Mouse (Mus musculus) forebrain, embryonic 10.5 days (tissue): ENCODE data around the gene Pold2. TPM values are rescaled to one million over a fixed set of nuclear protein-coding genes. Genes with fewer than 3 reads are reported as not detected.

Experiments
- DNase-seq: peaks from one replicate; pipeline ENCODE4 v3.0.0-alpha.2; 2017; ENCODE audit warnings: low spot score; ENCODE audit errors: extremely low spot score
- H3K27ac ChIP-seq: fragments of 300-500 bp; sonication (generic); 2 replicates; pipeline ENCODE4 v1.5.1; 2016; ENCODE audit warnings: mild to moderate bottlenecking
- H3K27me3 ChIP-seq: fragments of 300-500 bp; sonication (generic); 2 replicates; pipeline ENCODE4 v1.6.1; 2016; ENCODE audit warnings: mild to moderate bottlenecking; ENCODE audit not compliant: poor library complexity, severe bottlenecking
- H3K36me3 ChIP-seq: fragments of 300-500 bp; sonication (generic); replicated peaks from 2 replicates; pipeline ENCODE4 v1.6.1; 2016; ENCODE audit warnings: mild to moderate bottlenecking, moderate library complexity
- H3K4me1 ChIP-seq: fragments of 300-500 bp; sonication (generic); 2 replicates; pipeline ENCODE4 v1.6.1; 2016
- H3K4me3 ChIP-seq: fragments of 300-500 bp; sonication (generic); 2 replicates; pipeline ENCODE4 v1.5.1; 2016; ENCODE audit warnings: mild to moderate bottlenecking, moderate library complexity
- H3K9me3 ChIP-seq: fragments of 300-500 bp; sonication (generic); 2 replicates; pipeline ENCODE4 v1.6.1; 2016; ENCODE audit warnings: mild to moderate bottlenecking, moderate library complexity
- WGBS: fragments of 180-500 bp; shearing (Covaris S2); methylation state at CpG from one replicate; pipeline ENCODE4 v1.1.7; 2016; 5-methylcytosine and 5-hydroxymethylcytosine counted together
- polyA plus RNA-seq: library from polyadenylated mRNA; unstranded; fragments of >200 nt; fragmentation: Nextera tagmentation; extraction: Ambion mirVana; gene quantifications from 2 replicates; pipeline ENCODE4 v1.2.1, GENCODE M21; 2016

Pold2 gene
- polyA plus RNA-seq, 1 experiment from 2014 or later = 158 TPM

DNA sequence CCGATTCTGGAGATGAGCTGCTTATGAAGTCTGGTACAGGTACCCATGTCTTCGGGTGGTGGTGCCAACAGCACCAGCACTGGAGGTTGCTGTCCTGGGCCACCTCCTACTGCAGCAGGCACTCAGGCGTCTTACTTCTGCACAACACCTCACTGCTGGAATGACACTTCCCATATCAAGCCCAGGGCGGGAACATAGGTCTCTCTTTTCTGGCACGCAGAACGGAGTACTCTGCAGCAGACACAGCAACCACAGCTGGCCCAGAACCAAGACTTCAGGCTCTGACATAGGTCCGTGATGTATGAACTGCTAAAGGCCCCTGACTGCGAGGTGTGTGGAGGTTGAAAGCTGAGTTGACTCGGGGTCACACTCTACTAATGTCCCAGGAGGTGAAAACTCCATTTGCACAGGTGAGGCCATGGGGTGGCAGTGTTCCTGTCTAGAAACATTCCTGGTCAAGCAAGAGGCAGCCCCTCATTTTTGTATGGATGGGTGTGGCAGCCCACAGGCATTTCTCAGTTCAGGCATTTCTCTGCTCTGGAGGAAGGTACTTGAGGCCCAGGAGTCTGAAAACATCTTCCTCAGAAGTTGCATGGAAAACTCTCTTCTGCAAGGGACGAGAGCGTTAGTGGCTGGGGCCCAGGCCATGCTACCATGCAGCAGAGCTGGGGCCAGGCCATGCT, 49.4 kb downstream of the Pold2 start:
- H3K27me3 ChIP-seq = no peaks in the 10 kb centered on the region
- no peaks in the 10 kb centered on the region for H3K9me3 ChIP-seq
- H3K4me1 ChIP-seq = no peaks in the 10 kb centered on the region
- DNase-seq = no peak
- WGBS = 93% methylated on average over 11 of the region's 11 CpGs
- no peak overlapping the region for H3K4me3 ChIP-seq
- H3K36me3 ChIP-seq = peaks cover 54% of the 10 kb centered on the region
- no peak overlapping the region for H3K27ac ChIP-seq

GRCm38 (mm10) chr11:5827931-5828330, 50.2 kb downstream of the Pold2 start:
- Histone ChIP-seq H3K36me3 (peaks cover 46% of the 10 kb centered on the region), H3K4me1 (no peaks in the 10 kb centered on the region), H3K27me3 (no peaks in the 10 kb centered on the region), H3K4me3 (no peak overlapping the region), H3K27ac (no peak overlapping the region), H3K9me3 (no peaks in the 10 kb centered on the region)
- DNase-seq = no peak
- 89% methylated on average over 5 of the region's 5 CpGs for WGBS

DNA sequence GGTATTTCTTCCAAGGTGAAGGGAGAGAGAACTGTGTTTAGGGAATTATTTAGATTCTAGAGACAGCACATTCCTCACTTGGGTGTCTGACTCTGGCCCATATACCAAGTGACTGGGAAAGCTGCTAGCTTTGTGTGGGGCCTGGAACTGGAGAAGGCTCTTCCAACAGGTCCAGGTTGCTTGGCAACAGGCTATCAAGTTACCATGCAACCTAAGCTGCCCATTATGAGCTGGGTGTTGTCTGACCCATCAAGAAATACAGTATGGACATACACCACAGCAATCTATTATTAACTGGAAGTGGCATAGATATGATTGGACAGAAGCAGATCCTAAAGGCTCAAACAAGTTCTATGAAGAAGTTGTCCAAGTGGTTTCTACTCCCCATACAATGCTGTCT, 52.7 kb downstream of the Pold2 start:
- no peak for DNase-seq

More for the DNA sequence above, 52.7 kb downstream of the Pold2 start:
- no peak overlapping the region for H3K4me3 ChIP-seq
- no peak overlapping the region for H3K27ac ChIP-seq
- H3K36me3 ChIP-seq = peaks cover 24% of the 10 kb centered on the region
- no peaks in the 10 kb centered on the region for H3K9me3 ChIP-seq
- no peaks in the 10 kb centered on the region for H3K4me1 ChIP-seq
- H3K27me3 ChIP-seq = no peaks in the 10 kb centered on the region

Other genes with a start within 250 kb of the Pold2 start
- 160 and 169 TPM in 2 replicates for gene Mrps24, start 162.6 kb downstream of the Pold2 start, polyA plus RNA-seq
- 19.3 and 20.3 TPM in 2 replicates for gene Urgcp, start 115.9 kb downstream of the Pold2 start, polyA plus RNA-seq
- gene Dbnl, start 89.8 kb downstream of the Pold2 start, polyA plus RNA-seq = 140 and 141 TPM in 2 replicates
- gene Pgam2, start 74.6 kb downstream of the Pold2 start, polyA plus RNA-seq = 2.8 and 2.9 TPM in 2 replicates
- 10.1 and 10.6 TPM in 2 replicates for gene Polm, start 40.3 kb downstream of the Pold2 start, polyA plus RNA-seq
- 8.0 and 8.8 TPM in 2 replicates for gene Aebp1, start 16.3 kb downstream of the Pold2 start, polyA plus RNA-seq
- gene Myl7, start 20.5 kb upstream of the Pold2 start, polyA plus RNA-seq = 2.6 and 3.1 TPM in 2 replicates
- 2.2 and 2.5 TPM in 2 replicates for gene Gck, start 71.8 kb upstream of the Pold2 start, polyA plus RNA-seq
- 58.5 and 65.5 TPM in 2 replicates for gene Ykt6, start 77.4 kb upstream of the Pold2 start, polyA plus RNA-seq
- 0.51 and 0.63 TPM in 2 replicates for gene Camk2b, start 188.1 kb upstream of the Pold2 start, polyA plus RNA-seq